Mouse (Mus musculus) lung, postnatal 0 days (tissue): ENCODE measurements around the gene Ccnt2.

Experiments
- CTCF ChIP-seq: IDR thresholded peaks from 2 replicates; pipeline ENCODE4 v1.5.1; 2016; ENCODE audit warnings: antibody characterized with exemption, mild to moderate bottlenecking
- EP300 ChIP-seq: IDR thresholded peaks from 2 replicates; pipeline ENCODE4 v1.6.1; 2016; ENCODE audit warnings: antibody characterized with exemption, mild to moderate bottlenecking, control low read depth

- TF ChIP-seq CTCF (no peak), EP300 (no peak)
These were observed 38.6 kb upstream of the Ccnt2 start for GRCm38 (mm10) chr1:127735356-127735755.
